Mouse (Mus musculus) cerebellum, adult 11-12 months (tissue): ENCODE results near the gene Emc4.

Source experiments
- DNase-seq: peaks from one replicate; pipeline ENCODE4 v3.0.0; 2022

Emc4 gene

GRCm38 (mm10) chr2:112367726-112368673 lies at the start of gene Emc4:
Gene Emc4, minus strand, starts transcription at chr2:112368027.
- DNase-seq = peak; percentile 89

- no peak for DNase-seq
Measured at GRCm38 (mm10) chr2:112407030-112407429, 39.2 kb upstream of the Emc4 start.

DNA sequence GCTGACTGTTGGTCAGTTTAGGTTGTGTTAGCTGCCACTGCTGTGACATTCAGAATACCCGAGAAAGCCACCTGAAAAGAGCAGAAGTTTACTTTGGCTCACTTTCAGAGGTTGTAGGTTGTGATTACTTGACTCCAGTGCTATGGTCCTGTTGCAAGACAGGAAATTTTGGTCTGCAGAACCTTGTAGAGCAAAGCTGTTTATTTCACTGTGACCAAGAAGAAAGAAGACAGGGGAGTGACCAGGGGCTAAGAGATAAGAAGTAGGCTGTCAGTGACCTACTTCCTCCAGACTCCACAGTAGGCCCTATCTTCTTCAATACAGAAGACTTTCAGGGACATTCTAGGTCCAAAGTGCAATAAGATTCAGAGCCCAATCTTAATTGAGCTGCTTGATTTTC lies 28.8 kb upstream of the Emc4 start:
- no peak for DNase-seq

GRCm38 (mm10) chr2:112393958-112394357 lies 26.1 kb upstream of the Emc4 start:
- DNase-seq = no peak

DNA sequence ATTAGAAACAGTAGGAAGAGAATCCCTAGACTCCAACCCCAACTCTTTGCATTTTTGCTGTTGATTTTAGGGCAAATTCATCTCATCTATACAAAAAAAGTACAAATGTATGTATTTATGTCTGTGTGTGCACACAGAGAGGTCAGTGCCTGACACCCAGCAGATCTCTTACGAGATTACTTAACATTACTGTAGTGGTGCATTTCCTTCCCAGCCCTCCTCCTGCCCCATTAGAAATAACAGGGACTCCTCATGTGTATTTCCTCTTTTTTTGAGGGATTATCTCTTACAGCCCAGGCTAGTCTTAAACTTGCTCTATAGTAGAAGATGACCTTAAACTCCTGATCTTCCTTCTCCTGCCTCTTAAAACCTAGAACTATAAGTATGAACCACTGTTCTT lies 24.9 kb upstream of the Emc4 start:
- no peak for DNase-seq

DNA sequence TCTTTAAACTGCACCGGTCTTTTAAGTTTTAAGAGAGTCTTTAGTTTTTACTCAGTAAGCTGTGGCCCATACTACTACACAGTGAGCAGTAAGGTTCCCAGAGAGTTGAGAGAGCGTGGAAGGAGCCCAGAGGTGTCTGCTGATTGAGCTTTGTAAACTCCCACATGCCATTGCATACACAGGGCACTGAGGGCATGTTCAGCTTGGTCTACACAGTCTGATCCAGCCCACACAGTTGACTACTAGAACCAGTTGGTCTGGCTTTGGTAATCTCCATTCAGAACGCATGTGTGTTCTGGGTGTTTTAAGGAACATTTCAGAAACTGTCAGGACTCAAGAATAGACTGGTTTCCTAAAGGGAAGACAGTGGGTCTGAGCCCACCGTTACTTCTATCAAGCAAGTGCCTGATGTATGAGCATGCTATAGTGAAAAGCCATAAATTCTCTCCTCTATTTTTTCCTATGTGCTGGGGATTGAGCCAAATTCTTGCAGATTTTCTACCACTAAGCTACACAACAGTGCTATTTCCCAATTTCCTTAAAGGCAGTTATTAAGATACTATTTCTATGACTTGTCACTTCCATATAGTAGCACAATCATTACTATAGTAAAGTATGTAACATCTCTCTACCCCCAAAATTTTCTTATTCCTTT lies 23.6 kb upstream of the Emc4 start:
- DNase-seq = no peak

- DNase-seq = no peak
Measured at GRCm38 (mm10) chr2:112390843-112391242, 23.0 kb upstream of the Emc4 start.

GRCm38 (mm10) chr2:112381219-112381618 lies 13.4 kb upstream of the Emc4 start:
- DNase-seq = no peak

- no peak for DNase-seq
Measured at GRCm38 (mm10) chr2:112380131-112380530, 12.3 kb upstream of the Emc4 start.

DNA sequence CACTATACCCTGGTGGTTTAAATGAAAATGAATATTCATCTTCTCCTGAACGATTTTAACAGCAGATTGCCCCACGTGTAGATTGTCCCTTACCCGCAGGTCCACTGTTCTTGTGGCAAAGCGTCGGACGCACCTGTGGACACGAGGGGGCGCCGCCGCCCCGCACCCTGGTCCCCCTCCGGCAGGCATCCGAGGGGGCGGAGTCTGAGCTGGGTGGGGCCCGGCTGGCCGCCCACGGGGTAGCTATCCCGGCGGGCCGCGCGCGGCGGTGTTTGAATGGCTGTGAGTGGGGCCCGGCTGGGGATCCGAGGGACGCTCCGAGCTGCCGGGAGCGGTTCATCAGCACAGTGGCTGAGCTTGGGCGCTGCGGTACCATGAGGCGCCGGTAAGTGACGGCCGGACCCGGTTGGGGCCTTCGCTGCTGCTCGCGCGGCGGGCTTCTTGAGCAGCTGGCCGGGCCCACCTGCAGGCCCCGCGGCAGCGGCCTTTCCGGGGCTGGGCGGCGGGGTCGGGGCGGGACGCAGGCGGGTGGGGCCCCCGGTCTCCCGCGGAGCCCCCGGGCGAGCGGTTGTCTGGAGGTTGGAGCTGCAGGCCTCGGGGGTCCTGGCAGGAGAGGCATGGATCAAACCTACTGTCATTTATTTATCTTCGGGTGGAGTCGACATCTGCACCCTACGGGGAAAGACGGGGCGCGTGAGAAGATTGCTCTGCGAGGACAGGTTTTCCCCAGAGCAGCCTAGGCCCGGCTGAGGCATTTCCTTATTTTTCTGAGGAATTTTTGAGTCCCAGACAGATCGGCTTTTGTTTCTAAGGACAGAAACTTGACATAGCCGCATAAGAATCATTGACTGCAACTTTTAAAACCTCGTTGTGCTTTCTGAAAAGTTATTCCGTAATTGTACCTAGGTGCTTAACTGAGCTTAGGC lies 11.4 kb upstream of the Emc4 start, which contains the start of gene Katnbl1:
Katnbl1 (plus strand) TSS at position 239 of the 926 bp plus-strand sequence.
- peak; percentile 90 for DNase-seq

DNA sequence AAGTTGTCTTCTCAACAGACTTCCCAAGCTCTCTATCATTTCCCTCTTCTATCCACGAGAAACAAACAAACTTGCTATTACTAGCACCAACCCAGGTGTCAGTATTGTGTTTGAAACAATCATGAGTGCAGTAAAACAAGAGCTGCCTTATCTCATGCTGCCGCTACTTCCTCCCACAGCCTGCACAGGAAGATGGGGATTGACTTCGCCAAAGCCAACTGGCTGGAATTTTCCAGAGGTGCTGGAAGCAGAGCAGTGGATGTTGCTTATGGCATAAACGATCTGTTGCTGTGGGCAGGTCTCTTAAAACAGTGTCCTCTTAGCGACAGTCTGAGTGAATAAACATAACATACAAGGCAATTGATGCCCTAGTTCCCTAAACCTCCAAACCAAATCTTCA lies 6.8 kb upstream of the Emc4 start:
- no peak for DNase-seq

DNA sequence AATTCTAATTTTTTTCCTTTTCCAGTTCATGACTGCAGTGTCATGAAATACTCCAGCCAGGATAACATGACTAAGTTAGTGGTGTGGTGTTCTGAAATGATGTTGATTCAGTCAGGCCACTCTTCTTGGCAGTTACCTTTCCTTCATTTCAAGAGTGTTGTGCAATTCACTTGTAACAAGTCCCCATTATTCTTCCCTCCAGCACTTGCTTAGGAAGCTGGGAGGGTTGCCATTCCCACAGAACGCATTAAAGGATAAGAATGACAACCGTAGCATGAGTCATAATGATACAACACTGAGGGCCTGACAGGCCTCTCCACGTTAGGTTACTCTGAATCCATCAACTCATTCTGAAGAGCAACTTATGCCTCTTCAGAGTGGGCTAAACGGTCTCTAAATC lies 5.3 kb upstream of the Emc4 start:
- no peak for DNase-seq

GRCm38 (mm10) chr2:112369941-112370340 lies 2.1 kb upstream of the Emc4 start:
- DNase-seq = peak; percentile 14

DNA sequence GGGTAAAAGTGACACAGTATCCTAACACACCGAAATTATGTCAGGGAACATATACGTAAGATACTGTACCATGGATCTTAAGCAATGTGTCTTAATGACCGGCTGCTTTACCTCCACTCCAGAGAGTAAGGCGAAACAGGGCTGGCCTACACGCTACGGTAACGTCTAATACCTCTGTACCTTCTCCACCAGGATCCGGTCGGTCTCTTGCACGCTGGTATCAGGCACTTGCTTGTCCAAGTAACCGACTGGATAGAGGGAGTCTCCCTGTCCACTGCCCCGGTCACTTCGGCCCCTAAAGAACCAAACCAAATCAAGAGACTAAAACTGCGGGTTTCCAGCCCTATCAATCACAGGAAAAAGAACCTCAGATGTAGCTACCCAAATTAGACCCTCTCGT lies 605 bp downstream of the Emc4 start:
- DNase-seq = peak; percentile 14

GRCm38 (mm10) chr2:112360781-112361169 lies 7.1 kb downstream of the Emc4 start:
- no peak for DNase-seq

DNA sequence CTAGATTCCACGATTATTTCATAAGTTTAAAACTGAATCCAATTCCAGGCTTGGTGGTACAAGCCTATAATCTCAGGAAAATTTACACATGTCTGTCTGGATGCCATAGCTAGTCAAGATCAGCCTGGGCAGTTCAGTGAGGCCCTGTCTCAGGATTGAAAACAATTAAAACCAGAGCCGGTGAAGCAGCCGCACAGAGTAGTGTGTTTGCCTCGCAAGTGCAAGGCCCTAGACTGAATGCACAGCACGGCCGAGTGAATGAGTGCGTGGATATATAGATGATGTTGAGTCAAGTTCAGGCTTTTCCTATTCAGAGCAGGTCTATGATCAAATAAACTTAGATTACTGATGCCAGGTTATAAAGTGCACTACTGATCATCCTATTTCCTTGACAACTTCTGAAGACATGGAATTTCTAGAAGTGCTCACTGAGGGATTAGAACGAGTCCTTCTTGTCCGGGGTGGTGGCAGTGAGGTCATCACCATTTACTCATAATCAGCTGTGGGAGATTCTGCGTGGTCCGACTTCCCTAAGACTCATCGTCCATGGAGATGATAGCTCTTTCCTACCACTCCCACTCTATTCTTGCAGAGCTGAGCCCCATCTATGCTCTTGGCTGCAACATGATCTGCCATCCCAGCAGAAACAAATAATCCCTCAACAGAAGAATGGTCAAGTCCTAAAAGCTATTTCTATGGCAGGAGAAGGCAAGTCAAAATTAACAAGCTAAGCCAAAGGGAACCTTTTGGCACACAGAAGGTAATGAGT lies 7.6 kb downstream of the Emc4 start:
- DNase-seq = no peak

DNA sequence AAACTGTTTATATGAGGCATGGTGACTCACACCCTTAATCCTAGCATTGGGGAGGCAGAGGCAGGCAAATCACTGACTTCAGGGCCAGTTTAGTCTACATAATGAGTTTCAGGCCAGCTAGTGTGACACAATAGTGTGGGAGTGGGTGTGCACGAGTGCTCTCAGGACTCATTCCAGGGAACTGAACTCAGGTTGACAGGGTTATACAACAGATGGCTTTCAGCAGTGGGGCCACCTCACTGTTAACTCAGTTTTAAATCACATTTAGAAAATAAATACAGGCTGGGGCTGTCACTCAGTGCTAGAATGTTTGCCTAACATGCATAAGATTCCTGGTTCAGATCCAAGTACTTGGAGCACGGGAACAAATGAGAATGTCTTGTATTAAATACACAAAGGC lies 8.2 kb downstream of the Emc4 start:
- DNase-seq = no peak

GRCm38 (mm10) chr2:112353685-112354455 lies 14.0 kb downstream of the Emc4 start:
- no peak for DNase-seq

DNA sequence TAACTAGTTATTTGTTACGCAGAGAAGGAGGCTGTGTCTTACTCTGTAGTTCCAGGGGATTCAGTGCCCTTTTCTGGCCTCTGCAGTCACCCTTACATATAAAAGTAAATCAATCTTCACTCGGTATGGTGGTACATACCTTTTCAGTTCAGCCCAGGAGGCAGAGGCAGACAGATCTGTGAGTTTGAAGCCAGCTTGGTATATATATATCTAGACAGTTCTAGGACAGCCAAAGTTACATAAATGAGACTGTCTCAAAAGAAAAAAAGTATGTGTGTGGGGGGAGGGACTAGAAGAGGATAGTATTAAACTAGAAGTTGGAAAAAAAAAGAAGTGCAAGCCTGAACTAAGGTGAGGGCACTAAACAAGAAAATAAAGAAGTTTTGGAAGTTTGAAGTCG lies 19.6 kb downstream of the Emc4 start:
- DNase-seq = no peak

DNA sequence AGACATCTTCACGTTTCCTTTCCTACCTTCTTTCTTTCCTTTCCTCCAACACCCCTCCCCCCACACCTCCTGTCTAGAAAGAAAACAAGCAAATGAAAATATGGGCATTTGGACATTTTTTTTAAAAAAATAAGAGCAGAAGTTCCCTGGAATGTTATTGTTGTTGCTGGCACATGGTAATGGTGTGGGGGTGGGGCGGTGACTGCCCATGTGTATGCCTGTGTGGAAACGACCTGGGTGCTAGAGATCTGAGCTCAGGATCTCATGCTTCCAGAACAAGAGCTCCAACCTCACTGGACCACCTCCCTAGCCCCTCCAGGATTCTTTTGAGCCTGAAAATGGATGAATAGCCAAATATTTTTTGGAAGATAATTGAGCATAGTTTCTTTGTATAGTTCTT lies 26.7 kb downstream of the Emc4 start:
- DNase-seq = no peak

GRCm38 (mm10) chr2:112339736-112340135 lies 28.1 kb downstream of the Emc4 start:
- no peak for DNase-seq
